Mouse (Mus musculus) forebrain, embryonic 14.5 days (tissue): ENCODE data around the gene Mrpl28. TPM values are rescaled to one million over a fixed set of nuclear protein-coding genes. Genes with fewer than 3 reads are reported as not detected.
"Not testable (repeated sequence)": the region's sequence is repeated elsewhere in the genome, so short reads cannot be mapped to it uniquely, and the experiment has no call there.

Experiments
- ATAC-seq: fragments of 200-750 bp; cut with Nextera tagmentation; 2 replicates; pipeline ENCODE4 v1.8.0; 2017; ENCODE audit warnings: mild to moderate bottlenecking, moderate library complexity
- DNase-seq: peaks from one replicate; pipeline ENCODE4 v3.0.0-alpha.2; 2015; ENCODE audit warnings: low spot score
- H3K27ac ChIP-seq: fragments of 300-500 bp; sonication (generic); 2 replicates; pipeline ENCODE4 v1.5.1; 2014; ENCODE audit warnings: low read depth, mild to moderate bottlenecking, control low read depth, low read length, moderate library complexity
- H3K27me3 ChIP-seq: fragments of 300-500 bp; sonication (generic); replicated peaks from 2 replicates; pipeline ENCODE4 v1.6.1; 2014; ENCODE audit warnings: low read length, control low read depth, mixed read lengths; ENCODE audit not compliant: control insufficient read depth, insufficient read depth
- H3K36me3 ChIP-seq: fragments of 300-500 bp; sonication (generic); 2 replicates; pipeline ENCODE4 v1.6.1; 2014; ENCODE audit warnings: low read length, control low read depth; ENCODE audit not compliant: control insufficient read depth, insufficient read depth
- H3K4me1 ChIP-seq: fragments of 300-500 bp; sonication (generic); 2 replicates; pipeline ENCODE4 v1.6.1; 2014; ENCODE audit warnings: antibody characterized with exemption, low read length, control low read depth; ENCODE audit not compliant: control insufficient read depth, insufficient read depth
- H3K4me2 ChIP-seq: fragments of 300-500 bp; sonication (generic); 2 replicates; pipeline ENCODE4 v1.6.1; 2014; ENCODE audit warnings: mild to moderate bottlenecking, control low read depth, low read length
- H3K4me3 ChIP-seq: fragments of 300-500 bp; sonication (generic); 2 replicates; pipeline ENCODE4 v1.5.1; 2014; ENCODE audit warnings: low read depth, low read length, control low read depth
- H3K9ac ChIP-seq: fragments of 300-500 bp; sonication (generic); 2 replicates; pipeline ENCODE4 v1.6.1; 2014; ENCODE audit warnings: mild to moderate bottlenecking, low read length, control low read depth, moderate library complexity
- H3K9me3 ChIP-seq: fragments of 300-500 bp; sonication (generic); replicated peaks from 2 replicates; pipeline ENCODE4 v1.6.1; 2016; ENCODE audit warnings: low read length, control low read depth, mixed read lengths; ENCODE audit not compliant: control insufficient read depth
- whole genome bisulfite sequencing: fragments of 180-500 bp; shearing (Covaris S2); extraction: QIAGEN DNeasy Blood & Tissue Kit; methylation state at CpG from one replicate; pipeline ENCODE4 v1.1.7; 2014; 5-methylcytosine and 5-hydroxymethylcytosine counted together
- polyA plus RNA-seq: library from polyadenylated mRNA; unstranded; fragments of >200 nt; fragmentation: Nextera tagmentation; extraction: Ambion mirVana; gene quantifications from 2 replicates; pipeline ENCODE4 v1.2.1, GENCODE M21; 2014

The Mrpl28 gene
- polyA plus RNA-seq, 1 experiment from 2014 or later, result 250 TPM

DNA sequence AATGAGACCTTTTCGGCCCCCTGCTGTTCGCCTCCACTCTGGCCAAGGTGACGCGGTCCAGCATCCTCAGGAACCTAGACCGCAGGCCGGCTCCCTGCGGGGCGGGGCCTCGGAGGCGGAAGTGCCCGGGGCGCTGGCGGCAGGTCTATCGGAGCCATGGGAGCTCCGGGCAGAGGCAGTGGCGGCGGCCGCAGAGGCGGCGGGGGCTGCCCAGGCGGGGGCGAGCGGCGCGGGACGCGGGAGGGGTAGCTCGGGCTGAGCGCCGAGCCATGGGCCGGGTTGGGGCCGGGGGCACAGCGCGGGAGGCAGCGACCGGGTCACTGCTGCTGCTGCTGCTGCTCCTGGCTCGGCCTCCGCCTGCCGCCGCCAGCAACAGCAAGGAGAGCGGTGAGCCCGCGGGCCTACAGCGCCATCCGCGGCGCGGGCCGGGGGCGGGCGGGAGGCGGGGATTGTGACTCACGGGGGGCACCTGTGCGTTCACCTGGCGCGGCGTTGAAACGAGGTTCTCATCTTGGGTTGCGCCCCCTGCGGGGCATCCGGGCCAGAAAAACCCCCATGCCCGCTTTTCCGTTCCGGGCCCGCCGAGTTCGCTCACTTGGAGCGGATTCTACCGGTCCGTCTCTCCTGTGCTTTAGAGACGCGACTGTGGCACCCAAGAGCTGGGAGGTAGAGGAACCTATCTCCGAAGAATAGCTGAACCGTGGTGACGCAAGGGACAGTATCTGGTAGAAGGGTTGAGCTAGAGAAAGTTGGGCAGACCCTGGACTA, 9.9 kb upstream of the Mrpl28 start, which contains the start of gene Tmem8:
TSS of gene Tmem8 (plus strand) at position 119 of the 768 bp plus-strand sequence.
- H3K9ac ChIP-seq, result peak within 1 kb of the TSS; percentile 79
- WGBS, result under 1% methylated on average over 67 of the region's 75 CpGs
- H3K27ac ChIP-seq, result no peak within 1 kb of the TSS; the same call in 1 of the 2 replicates
- peak within 1 kb of the TSS; percentile 72 for H3K4me3 ChIP-seq
- H3K4me2 ChIP-seq, result peak within 1 kb of the TSS; percentile 95
- peak; percentile 52 for DNase-seq
- peaks cover 7% of the 10 kb centered on the region; the same call in 1 of the 2 replicates for H3K4me1 ChIP-seq
- peak; percentile 76 for ATAC-seq
- no peaks in the 10 kb centered on the region for H3K9me3 ChIP-seq
- no peaks in the 10 kb centered on the region for H3K36me3 ChIP-seq
- H3K27me3 ChIP-seq, result peaks cover 26% of the 10 kb centered on the region

DNA sequence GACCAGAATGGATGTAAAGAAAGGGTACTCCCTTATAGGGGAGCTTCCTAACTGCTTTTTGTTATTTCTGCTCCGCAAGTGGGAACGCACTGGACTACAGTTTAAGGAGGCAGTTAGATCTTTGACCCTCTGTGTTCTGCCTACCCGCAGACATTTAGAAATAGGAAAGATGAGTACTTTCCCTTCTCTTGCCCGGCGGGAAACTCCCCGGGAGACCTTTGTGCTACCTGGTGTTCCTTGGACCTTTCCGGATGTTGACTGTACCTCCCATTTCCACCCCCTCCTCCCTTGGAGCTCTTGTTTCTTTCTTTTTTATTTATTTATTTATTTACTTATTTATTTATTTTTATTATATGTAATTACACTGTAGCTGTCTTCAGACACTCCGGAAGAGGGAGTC, 9.2 kb upstream of the Mrpl28 start:
- Histone ChIP-seq H3K27ac (no peak overlapping the region), H3K9me3 (no peaks in the 10 kb centered on the region), H3K27me3 (peaks cover 26% of the 10 kb centered on the region), H3K4me3 (peak overlapping the region; percentile 72), H3K4me1 (peaks cover 7% of the 10 kb centered on the region; the same call in 1 of the 2 replicates), H3K4me2 (peak overlapping the region; percentile 95), H3K9ac (peak overlapping the region; percentile 79; the same call in 1 of the 2 replicates), H3K36me3 (no peaks in the 10 kb centered on the region)
- ATAC-seq, result no peak
- 11% methylated on average over 8 of the region's 8 CpGs for WGBS
- DNase-seq, result no peak

DNA sequence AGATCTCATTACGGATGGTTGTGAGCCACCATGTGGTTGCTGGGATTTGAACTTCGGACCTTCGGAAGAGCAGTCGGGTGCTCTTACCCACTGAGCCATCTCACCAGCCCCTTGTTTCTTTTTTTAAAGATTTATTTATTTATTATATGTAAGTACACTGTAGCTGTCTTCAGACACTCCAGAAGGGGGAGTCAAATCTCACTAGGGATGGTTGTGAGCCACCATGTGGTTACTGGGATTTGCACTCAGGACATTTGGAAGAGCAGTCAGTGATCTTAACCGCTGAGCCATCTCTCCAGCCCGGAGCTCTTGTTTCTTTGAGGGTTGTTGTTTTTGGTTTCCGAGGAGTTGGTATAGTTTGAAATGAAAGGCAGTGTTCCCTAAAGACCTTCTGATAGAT, 8.8 kb upstream of the Mrpl28 start:
- not testable (repeated sequence) for DNase-seq, H3K36me3 ChIP-seq, H3K4me1 ChIP-seq, H3K4me3 ChIP-seq, H3K9me3 ChIP-seq, ATAC-seq, H3K27ac ChIP-seq, H3K4me2 ChIP-seq, H3K9ac ChIP-seq
- peaks cover 27% of the 10 kb centered on the region for H3K27me3 ChIP-seq
- WGBS, result 73% methylated on average over 7 of the region's 7 CpGs

DNA sequence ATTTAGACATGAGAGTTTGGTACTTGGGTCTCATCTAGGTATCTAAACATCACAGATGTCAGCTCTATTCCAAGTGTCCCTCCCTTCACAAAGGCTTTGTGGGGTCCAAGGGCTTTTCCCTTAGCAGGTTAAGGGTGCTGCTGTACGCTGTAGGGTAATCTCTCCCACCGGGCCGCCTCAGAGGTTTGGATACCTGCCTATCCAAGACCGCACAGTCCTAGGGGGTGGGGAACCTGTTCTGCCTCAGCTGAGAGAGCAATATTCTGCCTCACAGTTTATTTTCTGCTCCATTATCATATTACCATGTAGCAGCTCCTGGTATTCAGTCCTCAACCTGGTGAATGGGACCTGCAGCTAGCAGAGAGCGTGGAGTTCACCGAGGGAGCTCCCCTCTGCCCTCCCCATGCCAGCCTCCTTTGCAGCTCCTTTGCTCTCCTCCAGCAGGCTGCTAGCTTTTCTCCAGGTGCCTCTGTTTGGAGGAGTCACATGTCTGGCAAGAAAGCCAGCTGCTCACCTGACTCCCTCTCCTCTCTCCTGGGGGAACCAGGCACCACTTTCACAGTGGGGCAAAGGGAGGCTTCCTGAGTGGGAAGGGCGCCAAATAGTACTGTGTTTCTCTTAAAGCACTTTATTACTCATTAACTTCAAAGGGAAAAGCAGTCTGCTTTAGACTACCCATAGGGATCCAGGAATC, 7.9 kb upstream of the Mrpl28 start:
- H3K4me2 ChIP-seq, result no peak overlapping the region
- no peak overlapping the region for H3K27ac ChIP-seq
- no peak for DNase-seq
- no peak for ATAC-seq
- peaks cover 7% of the 10 kb centered on the region; the same call in 1 of the 2 replicates for H3K4me1 ChIP-seq
- peaks cover 29% of the 10 kb centered on the region for H3K27me3 ChIP-seq
- no peaks in the 10 kb centered on the region for H3K9me3 ChIP-seq
- no peak overlapping the region for H3K4me3 ChIP-seq
- WGBS, result 82% methylated on average over 7 of the region's 7 CpGs
- H3K36me3 ChIP-seq, result no peaks in the 10 kb centered on the region
- H3K9ac ChIP-seq, result no peak overlapping the region

DNA sequence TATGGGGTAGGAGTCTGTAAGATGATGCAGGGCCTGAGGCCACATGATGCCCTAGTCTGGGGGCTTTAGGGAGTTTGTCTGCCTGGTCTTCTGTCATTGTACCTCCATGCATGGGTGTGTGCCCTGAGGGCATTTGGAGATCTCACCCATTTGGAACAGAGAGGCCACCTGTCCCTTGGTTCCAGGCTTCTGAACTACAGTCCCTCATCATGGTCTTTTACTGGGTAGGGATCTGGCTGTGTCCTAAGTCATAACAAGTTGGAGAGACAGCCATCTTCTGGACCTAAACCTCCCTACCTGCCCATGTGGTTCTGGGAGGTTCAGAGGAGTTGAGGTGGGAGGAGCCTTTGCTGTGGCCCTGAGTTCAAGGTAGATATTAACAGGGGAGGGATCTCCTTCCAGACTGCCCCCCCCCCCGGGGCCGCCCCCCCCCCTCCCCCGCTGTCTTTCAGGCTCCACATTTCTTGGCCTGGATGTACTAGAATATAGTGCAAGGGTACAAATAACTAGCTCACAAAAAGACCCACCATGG, 7.3 kb upstream of the Mrpl28 start:
- no peak overlapping the region for H3K27ac ChIP-seq
- no peak overlapping the region for H3K9ac ChIP-seq
- H3K4me3 ChIP-seq, result no peak overlapping the region
- H3K27me3 ChIP-seq, result peaks cover 29% of the 10 kb centered on the region
- H3K4me2 ChIP-seq, result no peak overlapping the region
- H3K4me1 ChIP-seq, result peaks cover 7% of the 10 kb centered on the region; the same call in 1 of the 2 replicates
- no peaks in the 10 kb centered on the region for H3K9me3 ChIP-seq
- no peaks in the 10 kb centered on the region for H3K36me3 ChIP-seq
- no peak for ATAC-seq
- WGBS, result 68% methylated on average over 3 of the region's 3 CpGs
- no peak for DNase-seq

DNA sequence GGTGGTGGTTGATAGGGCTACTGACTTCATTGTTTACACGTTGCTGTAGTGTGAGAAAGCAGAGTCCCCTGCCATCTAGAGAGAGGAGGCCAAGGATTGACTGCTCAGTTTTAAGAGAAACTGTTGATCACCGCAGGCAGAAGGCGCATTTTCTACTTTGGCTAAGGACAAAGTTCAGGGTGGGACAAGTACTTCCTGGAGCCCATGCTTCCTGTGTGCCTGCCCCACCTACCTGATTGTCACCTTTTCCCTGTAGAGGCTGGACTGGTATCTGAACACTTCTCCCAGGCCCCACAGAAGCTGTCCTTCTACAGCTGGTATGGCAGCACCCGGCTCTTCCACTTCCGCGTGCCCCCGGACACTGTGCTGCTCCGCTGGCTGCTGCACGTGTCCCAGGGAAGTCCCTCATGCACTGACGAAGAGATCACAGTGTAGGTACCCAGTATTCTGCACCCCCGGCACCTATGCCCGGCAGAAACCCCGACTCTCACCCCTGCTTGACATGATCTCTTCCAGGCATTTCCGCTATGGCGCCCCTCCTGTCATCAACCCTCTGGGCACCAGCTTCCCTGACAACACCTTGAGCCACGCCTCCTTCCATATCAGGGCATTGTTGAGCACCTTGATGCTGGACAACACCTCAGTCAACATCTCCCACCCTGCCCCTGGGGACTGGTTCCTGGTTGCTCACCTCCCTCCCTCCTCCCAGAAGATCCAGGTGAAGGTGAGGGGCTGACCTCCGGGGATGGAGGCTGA, 6.6 kb upstream of the Mrpl28 start:
- Histone ChIP-seq H3K36me3 (no peaks in the 10 kb centered on the region), H3K4me1 (peaks cover 7% of the 10 kb centered on the region; the same call in 1 of the 2 replicates), H3K27me3 (peaks cover 29% of the 10 kb centered on the region), H3K4me3 (no peak overlapping the region), H3K4me2 (no peak overlapping the region), H3K9me3 (no peaks in the 10 kb centered on the region), H3K9ac (no peak overlapping the region), H3K27ac (no peak overlapping the region)
- DNase-seq, result no peak
- 81% methylated on average over 17 of the region's 17 CpGs for WGBS
- no peak for ATAC-seq

DNA sequence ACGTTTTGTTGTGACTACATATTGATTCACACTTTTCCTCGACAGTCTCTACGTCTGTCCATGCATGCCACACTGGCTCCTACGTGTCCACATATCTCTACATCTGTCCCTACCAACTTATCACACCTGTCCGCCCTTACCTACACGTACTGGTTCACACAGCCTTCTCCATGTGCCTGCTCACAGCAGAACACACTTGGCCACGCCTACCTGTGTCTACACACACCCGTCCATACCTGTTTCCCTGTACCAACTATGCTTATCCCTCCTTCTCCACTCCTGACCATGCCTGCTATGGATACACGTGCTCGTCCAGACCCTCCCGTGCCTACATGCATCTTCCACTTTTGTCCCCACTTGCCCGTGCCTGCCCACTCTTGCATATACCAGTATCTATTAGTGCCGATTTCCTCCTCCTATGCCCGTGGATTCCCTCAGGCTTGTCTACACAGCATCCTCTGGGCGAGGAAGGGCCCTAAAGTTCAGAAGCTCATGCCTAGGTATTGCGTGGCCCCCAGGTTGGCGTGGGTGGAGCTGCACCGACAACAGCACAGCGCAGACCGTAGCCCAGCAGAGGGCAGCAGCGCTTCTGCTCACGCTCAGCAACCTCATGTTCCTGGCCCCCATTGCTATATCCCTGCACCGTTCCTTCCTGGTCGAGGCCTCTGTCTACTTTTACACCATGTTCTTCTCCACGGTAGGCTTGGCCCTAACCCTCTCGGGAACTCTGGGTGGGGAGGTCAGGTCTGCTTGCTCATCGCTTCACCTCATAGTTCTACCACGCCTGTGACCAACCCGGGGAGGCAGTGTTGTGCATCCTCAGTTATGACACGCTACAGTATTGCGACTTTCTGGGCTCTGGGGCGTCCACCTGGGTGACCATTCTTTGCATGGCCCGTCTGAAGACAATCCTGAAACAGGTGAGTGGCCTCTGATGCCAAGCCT, 3.3 kb upstream of the Mrpl28 start:
- no peak overlapping the region for H3K9ac ChIP-seq
- H3K4me3 ChIP-seq, result no peak overlapping the region
- ATAC-seq, result peak; percentile 27; the same call in 1 of the 2 replicates
- DNase-seq, result peak; percentile 69
- WGBS, result 50% methylated on average over 33 of the region's 33 CpGs
- H3K4me2 ChIP-seq, result no peak overlapping the region
- H3K27ac ChIP-seq, result no peak overlapping the region
- H3K36me3 ChIP-seq, result peaks cover 1% of the 10 kb centered on the region; the same call in 1 of the 2 replicates
- H3K4me1 ChIP-seq, result peaks cover 8% of the 10 kb centered on the region
- peaks cover 13% of the 10 kb centered on the region for H3K27me3 ChIP-seq
- H3K9me3 ChIP-seq, result no peaks in the 10 kb centered on the region
